Mouse (Mus musculus) ES-E14 (cell line): ENCODE measurements around the gene Pde4d.

ENCODE experiments used
- CHD2 ChIP-seq: IDR thresholded peaks from 2 replicates; pipeline ENCODE4 v1.6.1; 2014; ENCODE audit warnings: mild to moderate bottlenecking, low read depth, low read length, inconsistent platforms
- HCFC1 ChIP-seq: IDR thresholded peaks from 2 replicates; pipeline ENCODE4 v1.6.1; 2012; ENCODE audit warnings: low read length, inconsistent platforms, borderline replicate concordance; ENCODE audit not compliant: insufficient read depth
- MAFK ChIP-seq: IDR thresholded peaks from 2 replicates; pipeline ENCODE4 v1.6.1; 2014; ENCODE audit warnings: mild to moderate bottlenecking, low read depth, low read length, inconsistent platforms; ENCODE audit not compliant: insufficient read depth
- ZC3H11A ChIP-seq: IDR thresholded peaks from 2 replicates; pipeline ENCODE4 v1.6.1; 2012; ENCODE audit warnings: low read depth, mild to moderate bottlenecking, inconsistent platforms, low read length, borderline replicate concordance
- ZNF384 ChIP-seq: IDR thresholded peaks from 2 replicates; pipeline ENCODE4 v1.6.1; 2012; ENCODE audit warnings: low read depth, low read length, inconsistent platforms

DNA sequence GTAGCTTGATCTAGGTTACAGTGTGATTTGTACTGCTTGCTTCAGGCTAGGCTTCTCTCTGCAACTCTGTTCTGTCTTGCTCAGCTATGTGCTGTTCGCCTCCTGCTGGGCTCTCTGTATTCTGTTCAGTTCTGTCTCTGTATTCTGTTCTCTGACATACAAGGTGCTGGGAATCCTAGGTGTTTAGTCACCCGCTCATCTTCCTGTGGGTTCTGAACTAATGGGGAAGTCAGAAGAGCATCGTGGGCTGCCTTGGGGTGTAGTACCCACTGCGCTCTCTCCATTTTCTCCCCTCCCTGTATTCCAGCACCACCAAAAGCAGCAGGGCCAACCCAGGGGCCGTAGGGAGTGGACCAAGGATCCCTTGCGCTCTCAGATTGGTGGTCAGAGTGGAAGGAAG, 197.1 kb downstream of the Pde4d start:
- TF ChIP-seq ZC3H11A = no peak
- TF ChIP-seq ZNF384 = no peak
- no peak for TF ChIP-seq HCFC1
- TF ChIP-seq MAFK = no peak
- no peak for TF ChIP-seq CHD2
